Comparison of ENCODE assay signal across 8 mouse cellular contexts in genomic region chr19:12795110-12795509, GRCm38 (mm10). TPM values are rescaled to one million over a fixed set of nuclear protein-coding genes. Genes with fewer than 3 reads are reported as not detected.
DNase-seq lines count a peak whose midpoint lies in the region; ATAC-seq lines count a peak whose summit lies in the region.

No protein-coding gene starts in this region.

- peak; percentile 28 for ATAC-seq in heart, embryonic 11.5 days (replicated peaks; ENCODE audit: insufficient number of reproducible peaks, low FRiP score, low TSS enrichment)
- ATAC-seq in liver, embryonic 11.5 days (replicated peaks; ENCODE audit: low FRiP score) = peak; percentile 10
- no peak; the same call in 1 of the 2 replicates for ATAC-seq in frontal cortex, adult (ENCODE audit: low TSS enrichment)

- WGBS in heart, embryonic 11.5 days (ENCODE audit: insufficient replicate concordance) = under 1% methylated on average over 24 of the region's 63 CpGs
- WGBS in liver, embryonic 11.5 days = 0% methylated on average over 32 of the region's 63 CpGs

- peak overlapping the region; percentile 94 for H3K4me3 ChIP-seq in heart, embryonic 11.5 days (ENCODE audit: low read depth, low read length)
- H3K4me3 ChIP-seq in liver, embryonic 11.5 days (ENCODE audit: low read depth, low read length) = peak overlapping the region; percentile 92

- H3K4me1 ChIP-seq in heart, embryonic 11.5 days (ENCODE audit: control insufficient read depth, insufficient read depth, low read length) = peaks cover 6% of the 10 kb centered on the region; the same call in 1 of the 2 replicates
- H3K4me1 ChIP-seq in liver, embryonic 11.5 days (replicated peaks; ENCODE audit: control insufficient read depth, insufficient read depth, low read length) = peaks cover 6% of the 10 kb centered on the region; the same call in 1 of the 2 replicates

- no peaks in the 10 kb centered on the region for H3K27me3 ChIP-seq in heart, embryonic 11.5 days (ENCODE audit: control insufficient read depth, insufficient read depth, low read length)
- no peaks in the 10 kb centered on the region for H3K27me3 ChIP-seq in liver, embryonic 11.5 days (replicated peaks; ENCODE audit: control insufficient read depth, insufficient read depth, low read length)

- peak overlapping the region; percentile 100 for H3K27ac ChIP-seq in heart, embryonic 11.5 days (ENCODE audit: low read depth, low read length)
- H3K27ac ChIP-seq in liver, embryonic 11.5 days (ENCODE audit: low read depth, low read length) = peak overlapping the region; percentile 99

- H3K9ac ChIP-seq in heart, embryonic 11.5 days (ENCODE audit: low read depth, low read length) = peak overlapping the region; percentile 99
- H3K9ac ChIP-seq in liver, embryonic 11.5 days (ENCODE audit: low read depth, low read length) = peak overlapping the region; percentile 99

- no peaks in the 10 kb centered on the region for H3K9me3 ChIP-seq in heart, embryonic 11.5 days (replicated peaks; ENCODE audit: control insufficient read depth, low read length)
- H3K9me3 ChIP-seq in liver, embryonic 11.5 days (ENCODE audit: control insufficient read depth, low read length) = no peaks in the 10 kb centered on the region

- no peak for DNase-seq in heart, postnatal 10 days
- peak; percentile 11 for DNase-seq in urinary bladder, postnatal 10 days (ENCODE audit: low spot score)
- no peak for DNase-seq in urinary bladder, postnatal 36 days (ENCODE audit: low spot score in 2 of 2)
- DNase-seq in liver, embryonic 11.5 days (ENCODE audit: low spot score) = no peak
- DNase-seq in adrenal gland, adult 2 months = no peak
- no peak for DNase-seq in ovary, postnatal 36 days (ENCODE audit: low spot score)

- intact Hi-C loops in heart, postnatal 10 days (cut with DNase I) = loop anchor here (5.0 kb wide), 2 partner anchors 278 to 783 kb away; no protein-coding TSS in a partner anchor

- peak overlapping the region; percentile 62 for H3K4me2 ChIP-seq in heart, embryonic 11.5 days
- H3K4me2 ChIP-seq in liver, embryonic 11.5 days = peak overlapping the region; percentile 77

- H3K36me3 ChIP-seq in heart, embryonic 11.5 days (ENCODE audit: control insufficient read depth, insufficient read depth, low read length) = no peaks in the 10 kb centered on the region
- no peaks in the 10 kb centered on the region for H3K36me3 ChIP-seq in liver, embryonic 11.5 days (ENCODE audit: control insufficient read depth, insufficient read depth, low read length)

RNA-seq across cellular contexts. Expression of gene Zfp91, which starts 0.8 kb away (rescaled TPM):
- polyA plus RNA-seq in heart, embryonic 11.5 days (2014; fragmentation: Nextera tagmentation; extraction: Ambion mirVana) = 7.2 and 9.3 TPM in 2 replicates
- total RNA-seq in heart, postnatal 10 days (2021) = 10 to 100 TPM; 76.3 to 76.4 TPM
- polyA plus RNA-seq in liver, embryonic 11.5 days (2014; fragmentation: Nextera tagmentation; extraction: Ambion mirVana) = 7.0 and 7.4 TPM in 2 replicates
- 10 to 100 TPM; 75.0 to 81.0 TPM for total RNA-seq in adrenal gland, adult 2 months (2021)
- polyA plus RNA-seq in adrenal gland, adult 2 months (2012; rRNA removed) = 11.5 and 13.2 TPM in 2 replicates

RNA-seq across cellular contexts. Expression of gene Lpxn, which starts 0.9 kb away (rescaled TPM):
- 0.56 and 0.76 TPM in 2 replicates for polyA plus RNA-seq in heart, embryonic 11.5 days (2014; fragmentation: Nextera tagmentation; extraction: Ambion mirVana)
- total RNA-seq in heart, postnatal 10 days (2021) = 1 to 10 TPM in 1 of 2 experiments, under 1 TPM in 1; 0.99 to 1.1 TPM
- 1.5 and 2.1 TPM in 2 replicates for polyA plus RNA-seq in liver, embryonic 11.5 days (2014; fragmentation: Nextera tagmentation; extraction: Ambion mirVana)
- 1 to 10 TPM; 2.2 to 2.6 TPM for total RNA-seq in adrenal gland, adult 2 months (2021)
- 1.3 and 1.9 TPM in 2 replicates for polyA plus RNA-seq in adrenal gland, adult 2 months (2012; rRNA removed)

RNA-seq across cellular contexts. Expression of gene Cntf, which starts 29.7 kb away (rescaled TPM):
- polyA plus RNA-seq in heart, embryonic 11.5 days (2014; fragmentation: Nextera tagmentation; extraction: Ambion mirVana) = 0.48 and 0.54 TPM in 2 replicates
- total RNA-seq in heart, postnatal 10 days (2021) = 1 to 10 TPM; 1.5 to 2.9 TPM
- polyA plus RNA-seq in liver, embryonic 11.5 days (2014; fragmentation: Nextera tagmentation; extraction: Ambion mirVana) = 0.27 and 0.78 TPM in 2 replicates
- 1 to 10 TPM; 2.4 to 2.6 TPM for total RNA-seq in adrenal gland, adult 2 months (2021)
- polyA plus RNA-seq in adrenal gland, adult 2 months (2012; rRNA removed) = not detected in 2 replicates

RNA-seq across cellular contexts. Expression of gene Gm5244, which starts 51.4 kb away (rescaled TPM):
- not detected in 2 replicates for polyA plus RNA-seq in heart, embryonic 11.5 days (2014; fragmentation: Nextera tagmentation; extraction: Ambion mirVana)
- total RNA-seq in heart, postnatal 10 days (2021) = not detected
- polyA plus RNA-seq in liver, embryonic 11.5 days (2014; fragmentation: Nextera tagmentation; extraction: Ambion mirVana) = not detected in 2 replicates
- total RNA-seq in adrenal gland, adult 2 months (2021) = not detected
- not detected in 2 replicates for polyA plus RNA-seq in adrenal gland, adult 2 months (2012; rRNA removed)
